Mouse (Mus musculus): Measurements from ENCODE around the gene Fam90a1a. TPM values are rescaled to one million over a fixed set of nuclear protein-coding genes. Genes with fewer than 3 reads are reported as not detected.

Fam90a1a gene
- polyA plus RNA-seq, 1 experiment from 2014 or later = not detected

GRCm38 (mm10) chr8:21978193-21978592 is 19.7 kb downstream of the Fam90a1a start:
- DNase-seq (ENCODE audit: extremely low spot score, low spot score) = no peak
- Histone ChIP-seq H3K9me3 (no peaks in the 10 kb centered on the region), H3K4me3 (no peak overlapping the region), H3K4me1 (no peaks in the 10 kb centered on the region), H3K27ac (no peak overlapping the region), H3K36me3 (replicated peaks) (no peaks in the 10 kb centered on the region), H3K27me3 (ENCODE audit: poor library complexity, severe bottlenecking) (no peaks in the 10 kb centered on the region)
- WGBS = 75% methylated on average over 4 of the region's 4 CpGs

DNA sequence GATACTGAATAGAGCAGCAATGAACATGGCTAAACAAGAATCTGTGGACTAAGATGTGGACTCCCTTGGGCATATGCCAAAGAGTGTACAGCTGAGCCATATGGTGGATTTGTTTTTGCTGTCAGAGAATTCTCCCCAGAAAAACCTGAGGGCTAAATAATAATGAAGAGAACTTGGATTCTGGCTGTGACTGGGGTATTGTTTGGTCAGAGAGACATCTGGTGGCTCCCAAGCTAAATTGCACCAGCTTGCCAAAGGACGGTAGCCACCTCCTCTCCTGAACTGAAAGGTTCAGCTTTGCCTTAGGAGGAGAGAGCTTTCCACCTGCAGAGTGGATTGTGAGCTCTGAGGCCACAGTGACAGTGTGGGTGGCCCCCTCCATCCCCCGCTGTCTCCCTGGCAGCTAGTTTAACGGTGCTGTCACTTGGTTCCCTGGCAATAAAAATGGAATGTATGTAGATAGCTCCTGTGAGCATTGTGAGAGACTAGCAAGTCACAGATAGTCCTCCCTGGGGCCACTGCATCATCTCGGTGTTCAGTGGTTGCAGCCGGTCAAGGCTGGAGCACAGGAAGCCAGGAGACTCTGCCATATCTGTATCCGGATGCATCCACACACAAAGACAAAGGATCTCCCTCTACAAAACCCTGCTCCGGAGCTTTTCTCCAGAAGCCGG is 23.3 kb downstream of the Fam90a1a start:
- no peaks in the 10 kb centered on the region for H3K9me3 ChIP-seq
- 67% methylated on average over 8 of the region's 8 CpGs for WGBS

GRCm38 (mm10) chr8:21992184-21992583 is 33.7 kb downstream of the Fam90a1a start:
- WGBS = 28% methylated on average over 6 of the region's 6 CpGs
- Histone ChIP-seq H3K27ac (no peak overlapping the region), H3K36me3 (replicated peaks) (no peaks in the 10 kb centered on the region), H3K4me3 (no peak overlapping the region), H3K9me3 (no peaks in the 10 kb centered on the region; the same call in 1 of the 2 replicates), H3K27me3 (ENCODE audit: poor library complexity, severe bottlenecking) (no peaks in the 10 kb centered on the region), H3K4me1 (no peaks in the 10 kb centered on the region)
- no peak for DNase-seq (ENCODE audit: extremely low spot score, low spot score)

More for the DNA sequence above, 23.3 kb downstream of the Fam90a1a start:
- Histone ChIP-seq H3K36me3 (replicated peaks) (no peaks in the 10 kb centered on the region), H3K4me1 (no peaks in the 10 kb centered on the region), H3K27ac (no peak overlapping the region), H3K4me3 (no peak overlapping the region), H3K27me3 (ENCODE audit: poor library complexity, severe bottlenecking) (no peaks in the 10 kb centered on the region)
- no peak for DNase-seq (ENCODE audit: extremely low spot score, low spot score)

GRCm38 (mm10) chr8:21995181-21995580 is 36.7 kb downstream of the Fam90a1a start:
- Histone ChIP-seq H3K27ac (no peak overlapping the region), H3K9me3 (no peaks in the 10 kb centered on the region), H3K36me3 (replicated peaks) (no peaks in the 10 kb centered on the region), H3K27me3 (ENCODE audit: poor library complexity, severe bottlenecking) (no peaks in the 10 kb centered on the region), H3K4me1 (no peaks in the 10 kb centered on the region), H3K4me3 (no peak overlapping the region)
- WGBS = 59% methylated on average over 3 of the region's 3 CpGs
- DNase-seq (ENCODE audit: extremely low spot score, low spot score) = no peak

DNA sequence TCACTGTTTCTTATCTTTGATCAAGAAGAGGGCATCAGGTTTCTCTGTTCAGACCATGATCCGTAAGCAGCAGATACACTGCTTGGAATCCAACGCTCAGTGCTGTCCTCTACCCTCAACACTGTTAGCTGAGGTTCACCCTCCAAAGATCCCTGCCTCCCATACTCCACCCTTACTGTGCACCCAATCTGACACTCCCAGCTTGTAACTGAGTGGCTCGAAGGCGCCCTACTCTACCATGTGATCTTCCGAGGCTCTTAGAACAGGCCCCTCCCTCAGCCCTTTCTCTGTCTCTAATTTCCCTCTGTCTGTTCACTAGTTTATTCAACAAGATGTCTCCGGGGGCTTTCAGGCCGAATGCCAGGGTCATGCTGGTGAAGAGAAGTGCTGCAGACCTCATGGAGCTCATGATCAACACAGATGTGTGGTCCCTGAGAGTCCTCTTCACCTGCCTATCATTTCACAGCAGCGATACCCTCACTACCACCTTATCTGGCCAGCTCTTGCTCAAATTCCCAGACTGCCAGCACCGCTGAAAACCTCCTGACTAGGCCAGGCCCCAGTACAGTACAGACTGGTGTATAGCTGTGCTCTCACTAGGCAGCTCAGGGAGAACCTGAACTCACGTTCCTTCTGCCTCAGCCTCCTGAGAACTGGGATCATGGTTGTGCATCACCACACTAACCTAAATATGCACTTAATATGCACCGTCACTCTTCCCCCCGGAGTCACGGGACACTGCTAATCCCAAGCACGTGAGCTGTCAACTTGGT is 46.4 kb downstream of the Fam90a1a start:
- H3K27ac ChIP-seq = no peak overlapping the region
- DNase-seq (ENCODE audit: extremely low spot score, low spot score) = no peak
- H3K4me1 ChIP-seq = peaks cover 9% of the 10 kb centered on the region; the same call in 1 of the 2 replicates
- H3K9me3 ChIP-seq = no peaks in the 10 kb centered on the region
- H3K36me3 ChIP-seq (replicated peaks) = no peaks in the 10 kb centered on the region
- 84% methylated on average over 14 of the region's 14 CpGs for whole genome bisulfite sequencing
- no peak overlapping the region for H3K4me3 ChIP-seq
- H3K27me3 ChIP-seq (ENCODE audit: poor library complexity, severe bottlenecking) = peaks cover 59% of the 10 kb centered on the region

- H3K36me3 ChIP-seq (replicated peaks) = no peaks in the 10 kb centered on the region
- no peak overlapping the region for H3K27ac ChIP-seq
- DNase-seq (ENCODE audit: extremely low spot score, low spot score) = no peak
- no peaks in the 10 kb centered on the region for H3K9me3 ChIP-seq
- peaks cover 74% of the 10 kb centered on the region for H3K27me3 ChIP-seq (ENCODE audit: poor library complexity, severe bottlenecking)
- no peak overlapping the region for H3K4me3 ChIP-seq
- H3K4me1 ChIP-seq = peaks cover 9% of the 10 kb centered on the region; the same call in 1 of the 2 replicates
- 88% methylated on average over 6 of the region's 6 CpGs for WGBS
These were observed 47.9 kb downstream of the Fam90a1a start for GRCm38 (mm10) chr8:22006423-22006822.

GRCm38 (mm10) chr8:22009403-22009802 is 50.9 kb downstream of the Fam90a1a start:
- DNase-seq (ENCODE audit: extremely low spot score, low spot score) = no peak
- Histone ChIP-seq H3K27ac (no peak overlapping the region), H3K4me3 (no peak overlapping the region), H3K4me1 (peaks cover 22% of the 10 kb centered on the region), H3K36me3 (replicated peaks) (no peaks in the 10 kb centered on the region), H3K9me3 (no peaks in the 10 kb centered on the region), H3K27me3 (ENCODE audit: poor library complexity, severe bottlenecking) (peaks cover 90% of the 10 kb centered on the region)
- WGBS = 65% methylated on average over 3 of the region's 3 CpGs

GRCm38 (mm10) chr8:22013034-22013707 is 54.7 kb downstream of the Fam90a1a start:
- no peaks in the 10 kb centered on the region for H3K36me3 ChIP-seq (replicated peaks)
- 33% methylated on average over 24 of the region's 24 CpGs for WGBS
- H3K4me3 ChIP-seq = peak overlapping the region; percentile 37
- H3K27me3 ChIP-seq (ENCODE audit: poor library complexity, severe bottlenecking) = peaks cover 93% of the 10 kb centered on the region
- H3K27ac ChIP-seq = no peak overlapping the region
- DNase-seq (ENCODE audit: extremely low spot score, low spot score) = peak; percentile 54
- H3K9me3 ChIP-seq = peaks cover 3% of the 10 kb centered on the region; the same call in 1 of the 2 replicates
- H3K4me1 ChIP-seq = peaks cover 19% of the 10 kb centered on the region

Other genes starting within 250 kb of the Fam90a1a start
- not detected in 2 replicates for gene Defa24, start 224.2 kb upstream of the Fam90a1a start, polyA plus RNA-seq (2016; fragmentation: Nextera tagmentation; extraction: Ambion mirVana)
- not detected in 2 replicates for gene Defb50, start 135.2 kb upstream of the Fam90a1a start, polyA plus RNA-seq (2016; fragmentation: Nextera tagmentation; extraction: Ambion mirVana)
- not detected in 2 replicates for gene Defb2, start 118.8 kb upstream of the Fam90a1a start, polyA plus RNA-seq (2016; fragmentation: Nextera tagmentation; extraction: Ambion mirVana)
- not detected in 2 replicates for gene Defb10, start 99.8 kb upstream of the Fam90a1a start, polyA plus RNA-seq (2016; fragmentation: Nextera tagmentation; extraction: Ambion mirVana)
- not detected in 2 replicates for gene Defb9, start 73.3 kb upstream of the Fam90a1a start, polyA plus RNA-seq (2016; fragmentation: Nextera tagmentation; extraction: Ambion mirVana)
- gene Defb11, start 52.3 kb upstream of the Fam90a1a start, polyA plus RNA-seq (2016; fragmentation: Nextera tagmentation; extraction: Ambion mirVana) = not detected in 2 replicates
- not detected in 2 replicates for gene Defb15, start 26.0 kb upstream of the Fam90a1a start, polyA plus RNA-seq (2016; fragmentation: Nextera tagmentation; extraction: Ambion mirVana)
- gene Defb35, start 20.4 kb upstream of the Fam90a1a start, polyA plus RNA-seq (2016; fragmentation: Nextera tagmentation; extraction: Ambion mirVana) = not detected in 2 replicates
- gene Defb13, start 12.0 kb upstream of the Fam90a1a start, polyA plus RNA-seq (2016; fragmentation: Nextera tagmentation; extraction: Ambion mirVana) = not detected in 2 replicates
- gene Ccdc70, start 11.1 kb downstream of the Fam90a1a start, polyA plus RNA-seq (2016; fragmentation: Nextera tagmentation; extraction: Ambion mirVana) = not detected in 2 replicates
- gene Atp7b, start 101.6 kb downstream of the Fam90a1a start, polyA plus RNA-seq (2016; fragmentation: Nextera tagmentation; extraction: Ambion mirVana) = 2.3 and 2.7 TPM in 2 replicates
- gene Alg11, start 102.0 kb downstream of the Fam90a1a start, polyA plus RNA-seq (2016; fragmentation: Nextera tagmentation; extraction: Ambion mirVana) = 34.6 and 41.6 TPM in 2 replicates
- not detected in 2 replicates for gene Nek5, start 166.3 kb downstream of the Fam90a1a start, polyA plus RNA-seq (2016; fragmentation: Nextera tagmentation; extraction: Ambion mirVana)
- gene Nek3, start 207.7 kb downstream of the Fam90a1a start, polyA plus RNA-seq (2016; fragmentation: Nextera tagmentation; extraction: Ambion mirVana) = 5.8 and 6.1 TPM in 2 replicates
- gene Ckap2, start 227.1 kb downstream of the Fam90a1a start, polyA plus RNA-seq (2016; fragmentation: Nextera tagmentation; extraction: Ambion mirVana) = 57.3 and 59.8 TPM in 2 replicates
- 45.8 and 46.3 TPM in 2 replicates for gene Vps36, start 234.1 kb downstream of the Fam90a1a start, polyA plus RNA-seq (2016; fragmentation: Nextera tagmentation; extraction: Ambion mirVana)

All from forebrain, embryonic 10.5 days (tissue).